Mouse (Mus musculus) midbrain, embryonic 14.5 days (tissue): ENCODE data around the gene Gmeb2. TPM values are rescaled to one million over a fixed set of nuclear protein-coding genes. Genes with fewer than 3 reads are reported as not detected.

Source experiments
- ATAC-seq: fragments of 200-750 bp; cut with Nextera tagmentation; 2 replicates; pipeline ENCODE4 v1.8.0; 2017; ENCODE audit warnings: moderate number of reproducible peaks, moderate library complexity; ENCODE audit not compliant: low FRiP score, low TSS enrichment
- DNase-seq: peaks from one replicate; pipeline ENCODE4 v3.0.0-alpha.2; 2015
- H3K27ac ChIP-seq: fragments of 300-500 bp; sonication (generic); replicated peaks from 2 replicates; pipeline ENCODE4 v1.5.1; 2014; ENCODE audit warnings: mild to moderate bottlenecking, low read depth, low read length, moderate library complexity
- H3K27me3 ChIP-seq: fragments of 300-500 bp; sonication (generic); 2 replicates; pipeline ENCODE4 v1.6.1; 2014; ENCODE audit warnings: low read length, control low read depth, mixed read lengths; ENCODE audit not compliant: control insufficient read depth, insufficient read depth
- H3K36me3 ChIP-seq: fragments of 300-500 bp; sonication (generic); 2 replicates; pipeline ENCODE4 v1.6.1; 2014; ENCODE audit warnings: low read length, control low read depth; ENCODE audit not compliant: control insufficient read depth, insufficient read depth
- H3K4me1 ChIP-seq: fragments of 300-500 bp; sonication (generic); 2 replicates; pipeline ENCODE4 v1.6.1; 2014; ENCODE audit warnings: mild to moderate bottlenecking, antibody characterized with exemption, low read length, control low read depth; ENCODE audit not compliant: control insufficient read depth, insufficient read depth
- H3K4me2 ChIP-seq: fragments of 300-500 bp; sonication (generic); 2 replicates; pipeline ENCODE4 v1.6.1; 2014; ENCODE audit warnings: mild to moderate bottlenecking, low read length, moderate library complexity
- H3K4me3 ChIP-seq: fragments of 300-500 bp; sonication (generic); replicated peaks from 2 replicates; pipeline ENCODE4 v1.5.1; 2014; ENCODE audit warnings: low read depth, low read length
- H3K9ac ChIP-seq: fragments of 300-500 bp; sonication (generic); replicated peaks from 2 replicates; pipeline ENCODE4 v1.6.1; 2014; ENCODE audit warnings: mild to moderate bottlenecking, low read length, moderate library complexity
- H3K9me3 ChIP-seq: fragments of 300-500 bp; sonication (generic); 2 replicates; pipeline ENCODE4 v1.6.1; 2016; ENCODE audit warnings: low read length, control low read depth, mixed read lengths; ENCODE audit not compliant: control insufficient read depth
- WGBS: fragments of 180-500 bp; shearing (Covaris S2); extraction: QIAGEN DNeasy Blood & Tissue Kit; methylation state at CpG from one replicate; pipeline ENCODE4 v1.1.7; 2014; 5-methylcytosine and 5-hydroxymethylcytosine counted together
- polyA plus RNA-seq: library from polyadenylated mRNA; unstranded; fragments of >200 nt; fragmentation: Nextera tagmentation; extraction: Ambion mirVana; gene quantifications from 2 replicates; pipeline ENCODE4 v1.2.1, GENCODE M21; 2014

The Gmeb2 gene
- polyA plus RNA-seq, 1 experiment from 2014 or later: 19.5 TPM

GRCm38 (mm10) chr2:181313344-181314079 is 25.7 kb upstream of the Gmeb2 start:
- H3K27me3 ChIP-seq: no peaks in the 10 kb centered on the region
- no peaks in the 10 kb centered on the region for H3K9me3 ChIP-seq
- DNase-seq: peak; percentile 71
- H3K4me1 ChIP-seq: peaks cover 24% of the 10 kb centered on the region
- peak overlapping the region; percentile 76 for H3K4me2 ChIP-seq
- ATAC-seq: peak; percentile 63
- H3K9ac ChIP-seq: peak overlapping the region; percentile 96
- peaks cover 10% of the 10 kb centered on the region for H3K36me3 ChIP-seq
- WGBS: 1% methylated on average over 35 of the region's 35 CpGs
- H3K27ac ChIP-seq: peak overlapping the region; percentile 95
- peak overlapping the region; percentile 83 for H3K4me3 ChIP-seq

GRCm38 (mm10) chr2:181313006-181313343 is 25.1 kb upstream of the Gmeb2 start:
- Histone ChIP-seq H3K4me2 (peak overlapping the region; percentile 76), H3K27me3 (no peaks in the 10 kb centered on the region), H3K36me3 (peaks cover 15% of the 10 kb centered on the region), H3K4me1 (peaks cover 24% of the 10 kb centered on the region), H3K4me3 (peak overlapping the region; percentile 83), H3K27ac (peak overlapping the region; percentile 95), H3K9me3 (no peaks in the 10 kb centered on the region), H3K9ac (peak overlapping the region; percentile 96)
- 13% methylated on average over 5 of the region's 5 CpGs for WGBS
- ATAC-seq (no peak), DNase-seq (no peak)

GRCm38 (mm10) chr2:181312435-181312834 is 24.6 kb upstream of the Gmeb2 start:
- H3K4me3 ChIP-seq: peak overlapping the region; percentile 83
- no peak for ATAC-seq
- no peak overlapping the region; the same call in 1 of the 2 replicates for H3K27ac ChIP-seq

GRCm38 (mm10) chr2:181307144-181307804 is 19.4 kb upstream of the Gmeb2 start:
- Histone ChIP-seq H3K27ac (no peak overlapping the region), H3K4me1 (peaks cover 16% of the 10 kb centered on the region), H3K9ac (0 out of 2 replicates have a peak overlapping the region, but pooled peaks have one; percentile 29), H3K4me3 (no peak overlapping the region), H3K4me2 (no peak overlapping the region), H3K27me3 (no peaks in the 10 kb centered on the region), H3K36me3 (peaks cover 55% of the 10 kb centered on the region), H3K9me3 (no peaks in the 10 kb centered on the region)
- DNase-seq: peak; percentile 84
- peak; percentile 50; the same call in 1 of the 2 replicates for ATAC-seq
- 13% methylated on average over 30 of the region's 30 CpGs for WGBS

More at GRCm38 (mm10) chr2:181312435-181312834, 24.6 kb upstream of the Gmeb2 start:
- peak overlapping the region; percentile 96; the same call in 1 of the 2 replicates for H3K9ac ChIP-seq
- peak overlapping the region; percentile 76 for H3K4me2 ChIP-seq
- H3K27me3 ChIP-seq: no peaks in the 10 kb centered on the region
- WGBS: 51% methylated on average over 3 of the region's 3 CpGs
- no peak for DNase-seq
- H3K4me1 ChIP-seq: peaks cover 24% of the 10 kb centered on the region
- H3K9me3 ChIP-seq: no peaks in the 10 kb centered on the region
- peaks cover 21% of the 10 kb centered on the region for H3K36me3 ChIP-seq

GRCm38 (mm10) chr2:181304944-181305343 is 17.1 kb upstream of the Gmeb2 start:
- no peak overlapping the region for H3K9ac ChIP-seq
- no peak overlapping the region for H3K4me2 ChIP-seq
- no peak overlapping the region for H3K4me3 ChIP-seq
- peaks cover 59% of the 10 kb centered on the region for H3K36me3 ChIP-seq
- H3K27me3 ChIP-seq: no peaks in the 10 kb centered on the region
- H3K4me1 ChIP-seq: no peaks in the 10 kb centered on the region
- no peaks in the 10 kb centered on the region for H3K9me3 ChIP-seq
- ATAC-seq (no peak), DNase-seq (no peak)
- no peak overlapping the region for H3K27ac ChIP-seq
- 87% methylated on average over 1 of the region's 1 CpGs for WGBS

DNA sequence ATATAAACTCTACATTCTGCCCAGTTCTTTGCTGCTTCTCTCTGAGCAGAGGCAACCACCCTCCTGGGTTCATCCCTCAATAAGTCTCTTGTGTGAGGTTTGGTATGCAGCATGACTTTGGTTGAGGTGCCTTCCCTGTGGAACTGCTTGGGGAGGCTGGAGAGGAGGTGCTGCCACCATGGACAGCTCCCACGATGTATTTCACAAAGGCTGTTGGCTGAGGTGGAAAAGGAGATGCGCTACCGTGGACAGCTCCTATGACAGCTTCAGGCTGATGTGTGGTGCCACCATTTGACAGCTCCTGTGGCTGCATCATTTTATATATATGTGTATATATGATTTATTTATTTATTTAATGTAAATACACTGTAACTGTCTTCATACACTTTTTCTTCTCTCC is 14.2 kb upstream of the Gmeb2 start:
- Histone ChIP-seq H3K4me1 (no peaks in the 10 kb centered on the region), H3K9ac (no peak overlapping the region), H3K4me2 (no peak overlapping the region), H3K36me3 (peaks cover 38% of the 10 kb centered on the region), H3K27me3 (no peaks in the 10 kb centered on the region), H3K4me3 (no peak overlapping the region), H3K27ac (no peak overlapping the region), H3K9me3 (no peaks in the 10 kb centered on the region)
- WGBS: 40% methylated on average over 3 of the region's 3 CpGs
- DNase-seq (no peak), ATAC-seq (no peak)

- H3K4me3 ChIP-seq: no peak overlapping the region
- H3K9me3 ChIP-seq: no peaks in the 10 kb centered on the region
- no peak for DNase-seq
- H3K36me3 ChIP-seq: no peaks in the 10 kb centered on the region
- WGBS: 97% methylated on average over 1 of the region's 1 CpGs
- H3K27me3 ChIP-seq: no peaks in the 10 kb centered on the region
- H3K4me2 ChIP-seq: no peak overlapping the region
- no peak for ATAC-seq
- H3K4me1 ChIP-seq: peaks cover 15% of the 10 kb centered on the region
- no peak overlapping the region for H3K27ac ChIP-seq
- no peak overlapping the region for H3K9ac ChIP-seq
These were observed 3.1 kb upstream of the Gmeb2 start for GRCm38 (mm10) chr2:181290937-181291336.

GRCm38 (mm10) chr2:181288691-181289090 is 856 bp upstream of the Gmeb2 start:
- Histone ChIP-seq H3K4me1 (peaks cover 15% of the 10 kb centered on the region), H3K4me3 (peak overlapping the region; percentile 66), H3K9me3 (no peaks in the 10 kb centered on the region), H3K36me3 (no peaks in the 10 kb centered on the region), H3K27me3 (no peaks in the 10 kb centered on the region), H3K4me2 (peak overlapping the region; percentile 71), H3K27ac (no peak overlapping the region), H3K9ac (0 out of 2 replicates have a peak overlapping the region, but pooled peaks have one; percentile 34)
- no peak for ATAC-seq
- WGBS: 87% methylated on average over 3 of the region's 3 CpGs
- no peak for DNase-seq
